Mouse (Mus musculus) limb, embryonic 12.5 days (tissue): ENCODE measurements around the gene Padi6. TPM values are rescaled to one million over a fixed set of nuclear protein-coding genes. Genes with fewer than 3 reads are reported as not detected.

Experiments used
- ATAC-seq: fragments of 200-750 bp; cut with Nextera tagmentation; 2 replicates; pipeline ENCODE4 v1.8.0; 2017; ENCODE audit warnings: low read depth, moderate TSS enrichment; ENCODE audit not compliant: insufficient number of reproducible peaks, insufficient read depth, low FRiP score, low TSS enrichment
- H3K27ac ChIP-seq: fragments of 300-500 bp; sonication (generic); 2 replicates; pipeline ENCODE4 v1.5.1; 2016; ENCODE audit warnings: mild to moderate bottlenecking, moderate library complexity
- H3K27me3 ChIP-seq: fragments of 300-500 bp; sonication (generic); 2 replicates; pipeline ENCODE4 v1.6.1; 2016; ENCODE audit warnings: mild to moderate bottlenecking, moderate library complexity
- H3K36me3 ChIP-seq: fragments of 300-500 bp; sonication (generic); 2 replicates; pipeline ENCODE4 v1.6.1; 2016; ENCODE audit warnings: mild to moderate bottlenecking, moderate library complexity
- H3K4me1 ChIP-seq: fragments of 300-500 bp; sonication (generic); replicated peaks from 2 replicates; pipeline ENCODE4 v1.6.1; 2016
- H3K4me2 ChIP-seq: fragments of 300-500 bp; sonication (generic); 2 replicates; pipeline ENCODE4 v1.6.1; 2016; ENCODE audit warnings: mild to moderate bottlenecking, moderate library complexity
- H3K4me3 ChIP-seq: fragments of 300-500 bp; sonication (generic); replicated peaks from 2 replicates; pipeline ENCODE4 v1.5.1; 2016; ENCODE audit warnings: mild to moderate bottlenecking
- H3K9ac ChIP-seq: fragments of 300-500 bp; sonication (generic); replicated peaks from 2 replicates; pipeline ENCODE4 v1.6.1; 2016; ENCODE audit warnings: mild to moderate bottlenecking, moderate library complexity
- H3K9me3 ChIP-seq: fragments of 300-500 bp; sonication (generic); 2 replicates; pipeline ENCODE4 v1.6.1; 2016; ENCODE audit warnings: mild to moderate bottlenecking, moderate library complexity
- WGBS: fragments of 180-500 bp; shearing (Covaris S2); methylation state at CpG from one replicate; pipeline ENCODE4 v1.1.7; 2016; 5-methylcytosine and 5-hydroxymethylcytosine counted together
- polyA plus RNA-seq: library from polyadenylated mRNA; unstranded; fragments of >200 nt; fragmentation: Nextera tagmentation; extraction: Ambion mirVana; gene quantifications from 2 replicates; pipeline ENCODE4 v1.2.1, GENCODE M21; 2016

Gene Padi6
- polyA plus RNA-seq, 1 experiment from 2014 or later: not detected

DNA sequence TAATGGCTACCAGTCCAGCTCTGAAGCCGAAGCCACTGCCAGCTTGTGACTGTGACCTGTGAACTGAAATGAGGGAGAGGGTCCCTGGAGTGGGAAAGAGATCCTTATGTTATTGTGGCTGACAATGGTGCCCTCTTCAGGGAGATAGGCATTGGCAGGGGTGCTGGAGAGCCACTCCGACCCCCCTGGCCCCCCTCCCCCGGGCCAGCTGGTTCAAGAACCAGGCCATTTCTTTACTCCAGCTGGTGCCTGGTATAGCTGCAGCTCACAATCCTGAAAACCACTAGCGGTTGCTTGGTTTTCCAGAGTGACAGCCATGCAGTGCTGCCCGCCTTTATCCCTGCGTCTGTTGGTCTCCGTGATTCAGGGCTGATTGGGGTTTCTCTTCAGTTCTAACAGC is 33.3 kb downstream of the Padi6 start:
- WGBS: 86% methylated on average over 7 of the region's 7 CpGs
- no peak overlapping the region for H3K4me2 ChIP-seq
- H3K36me3 ChIP-seq: peaks cover 98% of the 10 kb centered on the region
- no peak overlapping the region for H3K4me3 ChIP-seq
- peaks cover 50% of the 10 kb centered on the region for H3K4me1 ChIP-seq
- no peak overlapping the region for H3K27ac ChIP-seq
- H3K9me3 ChIP-seq: no peaks in the 10 kb centered on the region
- ATAC-seq: no peak
- no peak overlapping the region for H3K9ac ChIP-seq
- no peaks in the 10 kb centered on the region for H3K27me3 ChIP-seq

DNA sequence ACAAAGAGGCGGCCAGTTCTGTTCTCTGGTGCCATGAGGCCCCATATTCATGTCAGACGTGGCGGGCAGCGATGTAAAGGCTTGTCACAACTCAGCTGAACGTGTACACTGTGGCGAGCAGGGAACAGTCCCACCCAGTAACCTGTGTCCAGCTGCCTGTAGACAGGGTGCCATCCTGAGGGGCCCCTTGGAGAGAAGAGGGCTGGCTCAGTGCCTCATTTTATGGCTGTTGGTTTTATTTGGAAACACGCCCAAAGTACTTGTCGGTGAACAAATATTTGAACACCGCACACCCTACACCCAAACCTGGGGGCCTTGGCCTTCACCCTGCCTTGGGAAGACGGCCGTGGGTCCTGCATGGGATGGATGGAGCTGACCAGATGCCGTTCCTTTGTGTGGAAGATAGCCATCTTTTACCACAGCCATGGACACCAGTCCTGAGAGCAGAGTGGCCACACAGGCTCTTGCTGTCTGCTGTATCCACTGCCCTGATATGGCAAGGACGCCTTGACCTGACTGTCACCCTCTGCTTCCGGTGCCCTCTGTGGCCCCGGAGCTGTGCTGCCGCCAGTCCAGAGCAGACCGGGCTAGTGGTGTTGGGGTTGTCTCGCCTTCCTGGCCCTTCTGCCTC is 34.0 kb downstream of the Padi6 start:
- Histone ChIP-seq H3K36me3 (peaks cover 95% of the 10 kb centered on the region), H3K4me2 (no peak overlapping the region), H3K4me3 (no peak overlapping the region), H3K9me3 (no peaks in the 10 kb centered on the region), H3K27me3 (no peaks in the 10 kb centered on the region), H3K4me1 (peaks cover 57% of the 10 kb centered on the region), H3K27ac (no peak overlapping the region), H3K9ac (no peak overlapping the region)
- no peak for ATAC-seq
- WGBS: 90% methylated on average over 18 of the region's 18 CpGs

DNA sequence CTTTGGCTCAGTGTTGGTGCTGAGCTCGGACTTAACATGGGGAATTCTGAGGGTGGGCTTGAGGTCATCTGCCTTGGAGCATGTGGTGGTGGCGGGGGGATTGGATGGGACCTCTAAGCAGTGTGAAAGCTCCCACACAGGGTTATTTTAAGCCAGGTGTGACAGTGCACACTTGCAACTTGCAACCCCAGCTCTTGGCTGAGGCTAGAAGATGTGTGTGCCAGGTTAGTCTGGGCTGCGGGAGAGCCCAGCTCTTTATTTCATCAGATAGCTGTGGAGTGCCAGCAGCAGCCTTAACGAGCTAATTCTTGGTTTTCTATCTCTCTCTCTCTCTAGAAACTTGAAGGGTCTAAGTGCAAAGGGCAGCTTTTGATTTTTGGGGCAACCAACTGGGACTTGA is 34.8 kb downstream of the Padi6 start:
- H3K27ac ChIP-seq: no peak overlapping the region
- H3K4me3 ChIP-seq: no peak overlapping the region
- peaks cover 87% of the 10 kb centered on the region for H3K36me3 ChIP-seq
- 0 out of 2 replicates have a peak overlapping the region, but pooled peaks have one; percentile 8 for H3K9ac ChIP-seq
- no peaks in the 10 kb centered on the region for H3K27me3 ChIP-seq
- ATAC-seq: no peak
- H3K9me3 ChIP-seq: no peaks in the 10 kb centered on the region
- WGBS: 82% methylated on average over 4 of the region's 4 CpGs
- H3K4me2 ChIP-seq: no peak overlapping the region
- peaks cover 52% of the 10 kb centered on the region for H3K4me1 ChIP-seq

- H3K36me3 ChIP-seq: peaks cover 53% of the 10 kb centered on the region
- peaks cover 66% of the 10 kb centered on the region for H3K4me1 ChIP-seq
- peak overlapping the region; percentile 100 for H3K27ac ChIP-seq
Observed at GRCm38 (mm10) chr4:140704166-140704565, 38.3 kb downstream of the Padi6 start.

GRCm38 (mm10) chr4:140703636-140704035 is 38.8 kb downstream of the Padi6 start:
- H3K36me3 ChIP-seq: peaks cover 47% of the 10 kb centered on the region
- no peaks in the 10 kb centered on the region for H3K9me3 ChIP-seq
- peak overlapping the region; percentile 100; the same call in 1 of the 2 replicates for H3K27ac ChIP-seq
- peaks cover 62% of the 10 kb centered on the region for H3K4me1 ChIP-seq
- peaks cover 3% of the 10 kb centered on the region for H3K27me3 ChIP-seq
- peak overlapping the region; percentile 95 for H3K4me3 ChIP-seq
- WGBS: 5% methylated on average over 8 of the region's 8 CpGs
- H3K9ac ChIP-seq: peak overlapping the region; percentile 99
- H3K4me2 ChIP-seq: peak overlapping the region; percentile 89
- no peak for ATAC-seq

More at GRCm38 (mm10) chr4:140704166-140704565, 38.3 kb downstream of the Padi6 start:
- ATAC-seq: no peak
- no peaks in the 10 kb centered on the region; the same call in 1 of the 2 replicates for H3K27me3 ChIP-seq
- H3K9ac ChIP-seq: peak overlapping the region; percentile 99
- no peaks in the 10 kb centered on the region for H3K9me3 ChIP-seq
- peak overlapping the region; percentile 95 for H3K4me3 ChIP-seq
- H3K4me2 ChIP-seq: peak overlapping the region; percentile 89
- WGBS: 46% methylated on average over 4 of the region's 4 CpGs

DNA sequence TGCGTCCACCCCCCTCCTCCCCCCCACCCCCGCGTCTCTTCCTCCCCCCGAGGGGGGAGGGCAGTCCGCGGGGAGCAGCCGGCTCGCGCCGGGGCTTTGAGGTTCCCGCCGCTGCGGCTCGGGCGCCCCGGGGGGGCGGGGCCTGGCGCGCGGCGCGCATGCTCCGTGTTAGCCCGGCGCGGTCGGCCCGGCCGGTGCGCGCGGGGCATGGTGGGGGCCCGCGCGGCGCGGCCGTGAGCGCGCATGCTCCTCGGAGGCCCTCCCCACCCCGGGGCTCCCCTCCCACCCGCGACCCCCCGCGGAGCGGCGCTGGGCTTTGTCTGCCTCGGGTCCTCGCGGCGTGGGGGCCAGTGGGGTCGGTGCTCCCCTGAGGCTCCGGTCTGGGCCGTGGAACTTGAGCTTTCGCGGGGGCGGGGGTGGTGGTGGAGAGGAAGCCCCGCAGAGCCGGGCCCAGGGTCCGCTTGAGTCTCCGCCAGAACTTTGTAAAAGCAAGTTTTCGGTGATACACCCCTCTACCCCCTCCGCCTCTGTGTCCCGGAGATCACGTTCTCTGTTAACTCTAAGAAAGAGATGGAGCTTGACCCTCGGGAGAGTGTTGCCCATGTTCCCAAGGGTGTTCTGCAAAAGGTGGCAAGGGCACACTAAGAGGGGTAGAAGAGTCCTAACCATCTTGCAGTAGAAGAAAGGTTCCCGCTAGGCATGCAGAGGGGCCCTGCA is 39.7 kb downstream of the Padi6 start:
- Histone ChIP-seq H3K36me3 (peaks cover 39% of the 10 kb centered on the region), H3K9me3 (no peaks in the 10 kb centered on the region), H3K27me3 (peaks cover 5% of the 10 kb centered on the region), H3K4me2 (peak overlapping the region; percentile 89), H3K27ac (peak overlapping the region; percentile 100), H3K4me3 (peak overlapping the region; percentile 95), H3K9ac (peak overlapping the region; percentile 99), H3K4me1 (peaks cover 56% of the 10 kb centered on the region)
- peak; percentile 58; the same call in 1 of the 2 replicates for ATAC-seq
- 1% methylated on average over 29 of the region's 68 CpGs for WGBS

DNA sequence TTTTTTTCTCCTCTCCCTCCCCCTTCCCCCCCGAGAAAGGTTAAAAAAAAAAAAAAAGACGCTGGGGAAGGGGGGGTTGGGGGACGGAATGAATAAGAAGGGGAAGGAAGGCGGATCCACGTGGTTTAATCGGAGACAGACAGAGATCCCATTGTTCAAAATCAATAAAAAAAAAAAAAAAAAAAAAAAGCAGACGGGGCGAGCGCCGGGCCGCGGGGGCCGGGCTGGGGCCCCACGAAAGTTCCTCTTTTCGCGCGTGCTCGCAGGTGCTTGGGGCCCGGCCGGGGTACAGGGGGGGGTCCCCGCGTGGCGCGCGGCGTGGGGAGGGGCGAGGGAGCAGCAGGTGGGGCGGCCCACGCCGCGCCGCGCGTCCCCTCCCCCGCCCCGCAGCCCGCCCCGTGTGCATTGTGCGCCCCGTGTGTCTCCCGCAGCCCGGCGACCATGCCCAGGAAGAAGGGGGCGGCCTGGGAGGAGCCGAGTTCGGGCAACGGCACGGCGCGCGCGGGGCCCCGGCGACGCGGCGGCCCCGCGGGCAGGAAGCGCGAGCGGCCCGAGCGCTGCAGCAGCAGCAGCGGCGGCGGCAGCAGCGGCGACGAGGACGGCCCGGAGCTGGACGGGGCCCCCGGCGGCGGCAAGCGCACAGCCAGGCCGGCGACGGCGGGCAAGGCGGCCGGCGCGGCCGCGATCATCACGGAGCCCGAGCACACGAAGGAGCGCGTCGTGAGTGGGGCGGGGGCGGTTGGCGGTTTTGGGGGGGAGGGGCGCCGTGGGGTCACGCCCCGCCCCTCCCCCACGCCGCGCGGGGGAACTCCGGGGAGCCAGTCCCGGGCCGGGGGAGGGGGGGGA is 40.5 kb downstream of the Padi6 start:
- Histone ChIP-seq H3K36me3 (peaks cover 31% of the 10 kb centered on the region), H3K9ac (peak overlapping the region; percentile 99), H3K27me3 (peaks cover 5% of the 10 kb centered on the region), H3K4me1 (peaks cover 51% of the 10 kb centered on the region), H3K4me2 (peak overlapping the region; percentile 89), H3K4me3 (peak overlapping the region; percentile 95), H3K27ac (peak overlapping the region; percentile 100), H3K9me3 (no peaks in the 10 kb centered on the region)
- under 1% methylated on average over 62 of the region's 107 CpGs for WGBS
- no peak; the same call in 1 of the 2 replicates for ATAC-seq

- under 1% methylated on average over 60 of the region's 61 CpGs for WGBS
- H3K4me1 ChIP-seq: peaks cover 46% of the 10 kb centered on the region
- peak; percentile 64; the same call in 1 of the 2 replicates for ATAC-seq
Observed at GRCm38 (mm10) chr4:140701049-140701715, 41.3 kb downstream of the Padi6 start.

GRCm38 (mm10) chr4:140700269-140701018 is 42.0 kb downstream of the Padi6 start, which contains the start of gene Rcc2:
Gene Rcc2 (plus strand): TSS chr4:140700541.
- 6% methylated on average over 20 of the region's 20 CpGs for WGBS
- H3K27me3 ChIP-seq: peaks cover 5% of the 10 kb centered on the region
- no peak for ATAC-seq

More at GRCm38 (mm10) chr4:140701049-140701715, 41.3 kb downstream of the Padi6 start:
- H3K4me2 ChIP-seq: peak overlapping the region; percentile 89
- H3K27me3 ChIP-seq: peaks cover 5% of the 10 kb centered on the region
- H3K9me3 ChIP-seq: no peaks in the 10 kb centered on the region
- H3K4me3 ChIP-seq: peak overlapping the region; percentile 95
- H3K27ac ChIP-seq: peak overlapping the region; percentile 100
- peak overlapping the region; percentile 99 for H3K9ac ChIP-seq
- H3K36me3 ChIP-seq: peaks cover 23% of the 10 kb centered on the region

More at GRCm38 (mm10) chr4:140700269-140701018, 42.0 kb downstream of the Padi6 start, which contains the start of gene Rcc2:
- Histone ChIP-seq H3K9ac (peak within 1 kb of the TSS; percentile 99), H3K36me3 (peaks cover 16% of the 10 kb centered on the region), H3K27ac (peak within 1 kb of the TSS; percentile 100), H3K4me1 (peaks cover 38% of the 10 kb centered on the region), H3K9me3 (no peaks in the 10 kb centered on the region), H3K4me3 (peak within 1 kb of the TSS; percentile 95), H3K4me2 (peak within 1 kb of the TSS; percentile 89)
